Comparison of ENCODE assay signal across 18 mouse cellular contexts in the genomic region with DNA sequence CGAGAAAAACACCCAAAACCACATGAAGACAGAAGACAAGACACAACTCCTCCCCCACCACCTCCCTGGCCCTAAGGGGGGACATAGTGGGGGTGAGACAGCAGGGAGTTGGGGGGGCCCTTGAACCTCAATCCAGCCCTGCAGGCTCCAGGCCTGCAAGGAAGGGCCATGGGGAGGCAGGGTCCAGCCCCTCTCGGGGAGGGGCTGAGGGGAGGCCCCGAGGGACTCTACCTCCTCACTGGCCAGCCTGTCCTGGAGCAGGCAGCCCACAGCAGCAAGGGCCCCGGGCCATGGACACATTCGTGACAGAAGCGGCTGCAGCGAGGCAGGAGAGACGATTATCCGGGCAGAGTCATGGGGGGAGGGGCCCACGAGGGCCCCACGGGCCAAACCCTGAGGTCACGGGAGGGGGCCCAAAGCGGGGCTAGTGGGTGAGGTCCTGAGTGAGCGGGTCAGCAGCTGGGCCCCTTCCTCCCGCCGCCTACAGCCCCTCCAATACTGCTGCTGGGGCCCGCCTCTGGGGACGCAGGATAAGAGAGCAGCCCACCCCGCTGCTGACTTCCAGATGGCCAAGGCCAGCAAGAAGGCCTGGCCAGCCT. TPM values are rescaled to one million over a fixed set of nuclear protein-coding genes. Genes with fewer than 3 reads are reported as not detected.
DNase-seq lines count a peak whose midpoint lies in the region; ATAC-seq and TF ChIP-seq lines count a peak whose summit lies in the region.
"Had no signal": no experiment of that assay in that cellular context is flagged by ENCODE, and none has a peak within 500 bp of the region (broad histone marks: within the 10 kb centered on the region; RNA-seq: fewer than 3 reads in every experiment).

No protein-coding gene starts in this region.

- H3K9ac ChIP-seq in liver, postnatal 0 days (replicated peaks) = no peak overlapping the region
- H3K9ac ChIP-seq in liver, embryonic 11.5 days (ENCODE audit: low read depth, low read length) = no peak overlapping the region
- H3K9ac ChIP-seq: neural tube, embryonic 13.5 days had no signal

- peak; percentile 58 for DNase-seq in cerebellum, adult 9-11 months
- no peak for DNase-seq in cerebellum, postnatal 36 days
- DNase-seq in heart, adult 11 months = peak; percentile 93
- DNase-seq in heart, postnatal 25 days (ENCODE audit: low spot score) = no peak
- DNase-seq in liver, postnatal 0 days = peak; percentile 17
- no peak for DNase-seq in liver, embryonic 11.5 days (ENCODE audit: low spot score)
- DNase-seq in T-cell, adult 2 months (ENCODE audit: low spot score) = no peak
- DNase-seq: adrenal gland, adult 2 months; heart, postnatal 14 days; lung, postnatal 10 days; midbrain, embryonic 14.5 days; thymus, postnatal 25 days had no signal

- intact Hi-C loops in heart, postnatal 25 days (cut with DNase I) = no loop called here

- no peak for TF ChIP-seq CTCF in liver, postnatal 0 days (IDR thresholded peaks at IDR 0.05; ENCODE audit: low read depth)

- H3K4me3 ChIP-seq in liver, postnatal 0 days (ENCODE audit: low read depth, low read length) = no peak overlapping the region
- H3K4me3 ChIP-seq in liver, embryonic 11.5 days (ENCODE audit: low read depth, low read length) = no peak overlapping the region
- H3K4me3 ChIP-seq: heart, adult 2 months; neural tube, embryonic 13.5 days had no signal

- H3K36me3 ChIP-seq in liver, postnatal 0 days (replicated peaks; ENCODE audit: insufficient read depth, low read length) = peaks cover 39% of the 10 kb centered on the region
- peaks cover 17% of the 10 kb centered on the region; the same call in 1 of the 2 replicates for H3K36me3 ChIP-seq in liver, embryonic 11.5 days (ENCODE audit: control insufficient read depth, insufficient read depth, low read length)

- no peaks in the 10 kb centered on the region for H3K9me3 ChIP-seq in liver, postnatal 0 days (ENCODE audit: low read length)
- no peaks in the 10 kb centered on the region for H3K9me3 ChIP-seq in liver, embryonic 11.5 days (ENCODE audit: control insufficient read depth, low read length)
- H3K9me3 ChIP-seq: neural tube, embryonic 13.5 days had no signal

- no peak for TF ChIP-seq EP300 in liver, postnatal 0 days (IDR thresholded peaks at IDR 0.05; ENCODE audit: low read depth)

- WGBS in liver, postnatal 0 days (ENCODE audit: insufficient replicate concordance) = 72% methylated on average over 15 of the region's 19 CpGs
- 76% methylated on average over 19 of the region's 19 CpGs for WGBS in liver, embryonic 11.5 days

- H3K27me3 ChIP-seq in liver, postnatal 0 days (ENCODE audit: insufficient read depth, low read length) = no peaks in the 10 kb centered on the region
- H3K27me3 ChIP-seq in liver, embryonic 11.5 days (replicated peaks; ENCODE audit: control insufficient read depth, insufficient read depth, low read length) = no peaks in the 10 kb centered on the region
- H3K27me3 ChIP-seq: CH12.LX; neural tube, embryonic 13.5 days had no signal

- no peak for ATAC-seq in liver, postnatal 0 days
- no peak for ATAC-seq in liver, embryonic 11.5 days (replicated peaks; ENCODE audit: low FRiP score)
- ATAC-seq: forebrain, embryonic 14.5 days; hindbrain, embryonic 16.5 days; intestine, embryonic 16.5 days had no signal

- peaks cover 28% of the 10 kb centered on the region for H3K4me1 ChIP-seq in liver, postnatal 0 days (ENCODE audit: insufficient read depth)
- peaks cover 28% of the 10 kb centered on the region for H3K4me1 ChIP-seq in liver, embryonic 11.5 days (replicated peaks; ENCODE audit: control insufficient read depth, insufficient read depth, low read length)

- H3K27ac ChIP-seq in liver, postnatal 0 days (ENCODE audit: low read depth) = no peak overlapping the region
- no peak overlapping the region for H3K27ac ChIP-seq in liver, embryonic 11.5 days (ENCODE audit: low read depth, low read length)
- H3K27ac ChIP-seq: heart, adult 2 months; neural tube, embryonic 13.5 days had no signal

- no peak overlapping the region for H3K4me2 ChIP-seq in liver, postnatal 0 days (ENCODE audit: low read depth, low read length)
- H3K4me2 ChIP-seq in liver, embryonic 11.5 days = no peak overlapping the region
- H3K4me2 ChIP-seq: neural tube, embryonic 13.5 days had no signal

RNA-seq across cellular contexts. Expression of a gene that starts 4.1 kb away (rescaled TPM):
- total RNA-seq in heart, postnatal 25 days (2021) = 10 to 100 TPM; 34.6 to 37.6 TPM
- 54.2 and 55.5 TPM in 2 replicates for polyA plus RNA-seq in liver, postnatal 0 days (2015; fragmentation: Nextera tagmentation; extraction: Ambion mirVana)
- 104 and 106 TPM in 2 replicates for polyA plus RNA-seq in liver, embryonic 11.5 days (2014; fragmentation: Nextera tagmentation; extraction: Ambion mirVana)

RNA-seq across cellular contexts. Expression of a gene that starts 4.8 kb away (rescaled TPM):
- total RNA-seq in heart, postnatal 25 days (2021) = 1 to 10 TPM; 1.8 to 2.5 TPM
- 82.2 and 96.5 TPM in 2 replicates for polyA plus RNA-seq in liver, postnatal 0 days (2015; fragmentation: Nextera tagmentation; extraction: Ambion mirVana)
- 47.7 and 49.8 TPM in 2 replicates for polyA plus RNA-seq in liver, embryonic 11.5 days (2014; fragmentation: Nextera tagmentation; extraction: Ambion mirVana)

RNA-seq across cellular contexts. Expression of a gene that starts 18.7 kb away (rescaled TPM):
- total RNA-seq in heart, postnatal 25 days (2021) = 10 to 100 TPM; 16.0 to 18.0 TPM
- polyA plus RNA-seq in liver, postnatal 0 days (2015; fragmentation: Nextera tagmentation; extraction: Ambion mirVana) = 42.9 and 45.2 TPM in 2 replicates
- polyA plus RNA-seq in liver, embryonic 11.5 days (2014; fragmentation: Nextera tagmentation; extraction: Ambion mirVana) = 96.9 and 106 TPM in 2 replicates

RNA-seq across cellular contexts. Expression of a gene that starts 22.1 kb away (rescaled TPM):
- 10 to 100 TPM; 71.5 to 74.8 TPM for total RNA-seq in heart, postnatal 25 days (2021)
- polyA plus RNA-seq in liver, postnatal 0 days (2015; fragmentation: Nextera tagmentation; extraction: Ambion mirVana) = 351 and 364 TPM in 2 replicates
- polyA plus RNA-seq in liver, embryonic 11.5 days (2014; fragmentation: Nextera tagmentation; extraction: Ambion mirVana) = 97.1 and 104 TPM in 2 replicates

RNA-seq across cellular contexts. Expression of a gene that starts 47.8 kb away (rescaled TPM):
- total RNA-seq in heart, postnatal 25 days (2021) = 10 to 100 TPM; 27.4 to 29.0 TPM
- polyA plus RNA-seq in liver, postnatal 0 days (2015; fragmentation: Nextera tagmentation; extraction: Ambion mirVana) = 45.2 and 50.7 TPM in 2 replicates
- polyA plus RNA-seq in liver, embryonic 11.5 days (2014; fragmentation: Nextera tagmentation; extraction: Ambion mirVana) = 39.6 and 47.7 TPM in 2 replicates

Comparison
In these comparisons a context has a peak if more than half of its experiments do, and no peak if none do; other contexts are left out.
1. DNase-seq: peak in cerebellum, adult 9-11 months (single experiment), heart, adult 11 months (single experiment) and liver, postnatal 0 days (single experiment); none in cerebellum, postnatal 36 days (0 of 2), heart, postnatal 25 days (single experiment), liver, embryonic 11.5 days (single experiment) and T-cell, adult 2 months (single experiment).